Mouse (Mus musculus) spleen, adult 2 months (tissue): ENCODE results near the gene Mylpf. TPM values are rescaled to one million over a fixed set of nuclear protein-coding genes. Genes with fewer than 3 reads are reported as not detected.

ENCODE experiments used
- DNase-seq, 2 experiments: peaks; one replicate each; pipeline versions ENCODE4 v3.0.0 to v3.0.0-alpha.2; 2012 to 2021; ENCODE audit warnings: low spot score in 2 of 2, low read depth in 1 of 2
- H3K27ac ChIP-seq: fragments of 200-500 bp; 2 replicates; pipeline ENCODE4 v1.5.1; 2012; ENCODE audit warnings: low read length, inconsistent platforms; ENCODE audit not compliant: insufficient read depth
- H3K27me3 ChIP-seq: fragments of 200-500 bp; 2 replicates; pipeline ENCODE4 v1.6.1; 2012; ENCODE audit warnings: mild to moderate bottlenecking, moderate library complexity, low read length, inconsistent platforms; ENCODE audit not compliant: control insufficient read depth, insufficient read depth
- H3K36me3 ChIP-seq: fragments of 200-500 bp; 2 replicates; pipeline ENCODE4 v1.6.1; 2012; ENCODE audit warnings: mild to moderate bottlenecking, low read length, inconsistent platforms; ENCODE audit not compliant: control insufficient read depth, insufficient read depth
- H3K4me1 ChIP-seq: fragments of 200-500 bp; 2 replicates; pipeline ENCODE4 v1.6.1; 2011; ENCODE audit warnings: inconsistent platforms; ENCODE audit not compliant: control insufficient read depth, insufficient read depth, insufficient read length
- H3K4me3 ChIP-seq: fragments of 200-500 bp; 2 replicates; pipeline ENCODE4 v1.5.1; 2011; ENCODE audit warnings: mild to moderate bottlenecking, inconsistent platforms; ENCODE audit not compliant: insufficient read depth, insufficient read length; ENCODE audit errors: extremely low read depth
- CTCF ChIP-seq: fragments of 200-500 bp; IDR thresholded peaks from 2 replicates; pipeline ENCODE4 v1.5.1; 2011; ENCODE audit warnings: mild to moderate bottlenecking, inconsistent platforms; ENCODE audit not compliant: insufficient read depth, insufficient read length, insufficient replicate concordance; ENCODE audit errors: extremely low read depth
- POLR2A ChIP-seq: fragments of 200-500 bp; IDR thresholded peaks from 2 replicates; pipeline ENCODE4 v1.6.1; 2011; ENCODE audit warnings: low read depth, low read length, inconsistent platforms
- WGBS: fragments of 180-500 bp; shearing (Covaris S2); methylation state at CpG from one replicate; pipeline ENCODE4 v1.1.7; 2018; 5-methylcytosine and 5-hydroxymethylcytosine counted together
- polyA plus RNA-seq: library from polyadenylated mRNA; depleted of rRNA; stranded (reverse); fragments of >200 nt; gene quantifications from 2 replicates; pipeline ENCODE4 v1.2.3, GENCODE M21; 2012; rRNA removed

The Mylpf gene
- polyA plus RNA-seq = 1.2 and 5.2 TPM in 2 replicates

DNA sequence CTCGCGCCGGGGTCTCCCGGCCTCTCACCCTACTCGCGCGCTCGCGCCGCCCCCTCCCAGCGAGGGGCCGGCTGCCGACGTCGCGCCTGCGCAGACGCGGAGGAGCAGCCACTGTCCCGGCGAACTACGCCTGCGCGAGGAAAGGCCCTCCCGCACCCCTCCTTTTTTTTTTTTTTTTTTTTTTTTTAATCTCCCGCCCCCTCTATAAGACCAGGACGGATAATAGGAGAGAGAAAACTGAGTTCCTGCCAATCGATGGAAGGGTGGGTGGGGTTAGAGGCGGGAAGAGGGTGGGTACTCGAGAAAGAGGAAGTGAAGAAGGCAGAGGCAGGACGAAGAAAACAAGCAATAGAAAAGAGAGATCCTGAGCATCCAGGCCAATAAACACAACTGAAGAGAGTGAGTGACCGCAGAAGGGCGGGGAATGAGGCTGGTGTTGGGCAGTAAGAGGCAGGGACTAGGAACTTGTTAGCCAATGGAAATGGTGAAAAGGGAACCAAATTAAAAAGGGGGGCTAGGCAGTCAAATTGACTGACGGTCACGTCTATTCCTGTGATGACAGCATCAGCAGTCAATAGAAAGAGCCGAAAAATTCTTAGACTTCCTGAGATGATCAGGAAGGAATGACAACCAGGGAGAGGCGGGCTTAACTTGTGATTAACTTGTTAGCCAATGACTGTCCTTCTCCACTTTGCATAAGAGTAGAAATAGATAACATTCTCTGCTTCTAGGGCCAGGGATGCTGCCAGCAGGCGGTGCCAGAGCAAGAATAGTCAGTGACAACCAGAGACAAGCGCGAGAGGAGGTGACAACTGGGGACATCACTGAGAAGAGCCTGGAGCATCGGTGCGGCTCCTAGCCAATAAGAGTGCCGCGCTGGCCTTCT lies at the start of gene Mylpf:
Gene Mylpf, plus strand, starts transcription at position 338 of the 886 bp plus-strand sequence.
- Histone ChIP-seq H3K27me3 (no peaks in the 10 kb centered on the region), H3K4me1 (peaks cover 24% of the 10 kb centered on the region; the same call in 1 of the 2 replicates), H3K4me3 (peak within 1 kb of the TSS; percentile 92), H3K36me3 (peaks cover 6% of the 10 kb centered on the region), H3K27ac (peak within 1 kb of the TSS; percentile 75)
- WGBS = under 1% methylated on average over 43 of the region's 44 CpGs
- TF ChIP-seq POLR2A = peak; percentile 71; the same call in 1 of the 2 replicates
- TF ChIP-seq CTCF = peak; percentile 49; the same call in 1 of the 2 replicates
- DNase-seq = peak; percentile 91 to 99

- no peaks in the 10 kb centered on the region for H3K27me3 ChIP-seq
- H3K4me1 ChIP-seq = peaks cover 14% of the 10 kb centered on the region; the same call in 1 of the 2 replicates
- no peak for DNase-seq
- H3K36me3 ChIP-seq = no peaks in the 10 kb centered on the region
- no peak overlapping the region for H3K4me3 ChIP-seq
- no peak for TF ChIP-seq POLR2A
- TF ChIP-seq CTCF = no peak
- WGBS = 89% methylated on average over 5 of the region's 5 CpGs
- H3K27ac ChIP-seq = no peak overlapping the region
These were observed 46.1 kb upstream of the Mylpf start for GRCm38 (mm10) chr7:127162546-127162945.

DNA sequence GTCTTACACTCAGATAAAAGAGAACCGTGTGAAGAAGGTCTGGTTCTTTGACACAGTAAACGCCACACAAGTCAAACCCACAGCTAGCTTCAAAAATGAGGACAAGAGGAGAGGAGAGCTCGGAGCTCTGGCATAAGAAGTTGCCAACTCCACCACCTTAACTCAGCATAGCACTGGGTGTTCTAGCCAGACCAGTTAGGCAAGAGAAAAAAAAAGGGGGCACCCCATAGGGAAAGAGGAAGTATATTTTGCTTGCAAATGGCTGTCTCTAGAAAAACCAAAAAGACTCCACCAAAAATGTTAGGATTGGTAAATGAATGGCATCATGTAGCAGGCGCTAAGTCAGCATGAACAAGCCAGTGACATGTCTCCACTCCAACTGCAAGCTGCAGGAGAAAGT lies 44.7 kb upstream of the Mylpf start:
- no peaks in the 10 kb centered on the region for H3K36me3 ChIP-seq
- H3K4me3 ChIP-seq = no peak overlapping the region
- H3K4me1 ChIP-seq = peaks cover 14% of the 10 kb centered on the region; the same call in 1 of the 2 replicates
- WGBS = 86% methylated on average over 4 of the region's 4 CpGs
- no peak for DNase-seq
- no peak for TF ChIP-seq POLR2A
- no peak for TF ChIP-seq CTCF
- no peaks in the 10 kb centered on the region for H3K27me3 ChIP-seq
- H3K27ac ChIP-seq = no peak overlapping the region

DNA sequence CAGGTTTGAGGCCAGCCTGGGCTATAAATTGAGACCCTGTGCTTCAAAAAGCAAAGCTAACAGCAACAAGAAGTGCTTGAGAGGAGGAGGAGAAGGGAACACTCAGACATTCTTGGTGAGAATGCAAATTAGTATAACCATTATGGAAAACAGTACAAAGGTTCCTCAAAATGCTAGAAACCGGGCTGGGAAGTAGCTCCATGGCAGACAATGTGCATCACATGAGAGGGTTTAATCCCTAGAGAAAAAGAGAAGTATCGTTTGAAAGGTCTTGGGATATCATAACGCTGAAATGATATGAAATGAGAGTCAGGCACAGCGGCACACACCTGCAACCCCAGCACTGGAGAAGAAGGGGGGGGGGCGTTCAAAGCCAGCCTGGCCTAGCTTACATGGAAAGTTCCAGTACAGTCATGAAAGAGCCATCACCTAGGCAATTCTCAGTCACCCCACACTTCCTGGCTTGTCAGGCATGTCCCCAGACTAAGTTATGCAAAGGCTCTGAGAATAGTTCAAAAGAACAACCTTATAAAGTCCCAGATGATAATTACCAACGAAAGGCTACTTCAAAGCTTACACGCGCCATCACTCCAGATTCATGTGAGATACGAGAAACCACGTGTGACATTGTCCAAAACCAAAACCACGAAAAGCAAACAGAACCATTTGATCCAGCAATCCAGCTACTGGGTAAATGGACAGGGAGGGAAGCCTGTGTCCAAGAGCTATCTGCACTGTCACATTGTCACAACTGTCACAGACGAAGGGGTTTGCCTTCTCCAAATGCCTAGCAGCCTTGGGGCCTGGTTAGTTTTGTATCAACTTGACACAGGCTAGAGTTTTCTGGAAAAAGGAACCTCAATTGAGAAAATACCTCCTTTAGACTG lies 42.8 kb upstream of the Mylpf start:
- H3K36me3 ChIP-seq = no peaks in the 10 kb centered on the region
- DNase-seq = no peak
- TF ChIP-seq CTCF (no peak), POLR2A (no peak)
- peaks cover 14% of the 10 kb centered on the region; the same call in 1 of the 2 replicates for H3K4me1 ChIP-seq
- H3K4me3 ChIP-seq = no peak overlapping the region
- H3K27ac ChIP-seq = peak overlapping the region; percentile 49; the same call in 1 of the 2 replicates
- no peaks in the 10 kb centered on the region for H3K27me3 ChIP-seq
- 42% methylated on average over 12 of the region's 12 CpGs for WGBS

GRCm38 (mm10) chr7:127166501-127166900 lies 42.2 kb upstream of the Mylpf start:
- Histone ChIP-seq H3K27ac (no peak overlapping the region), H3K27me3 (no peaks in the 10 kb centered on the region), H3K4me1 (peaks cover 14% of the 10 kb centered on the region; the same call in 1 of the 2 replicates), H3K4me3 (no peak overlapping the region), H3K36me3 (no peaks in the 10 kb centered on the region)
- WGBS = 77% methylated on average over 5 of the region's 5 CpGs
- TF ChIP-seq POLR2A = no peak
- TF ChIP-seq CTCF = no peak
- no peak for DNase-seq

DNA sequence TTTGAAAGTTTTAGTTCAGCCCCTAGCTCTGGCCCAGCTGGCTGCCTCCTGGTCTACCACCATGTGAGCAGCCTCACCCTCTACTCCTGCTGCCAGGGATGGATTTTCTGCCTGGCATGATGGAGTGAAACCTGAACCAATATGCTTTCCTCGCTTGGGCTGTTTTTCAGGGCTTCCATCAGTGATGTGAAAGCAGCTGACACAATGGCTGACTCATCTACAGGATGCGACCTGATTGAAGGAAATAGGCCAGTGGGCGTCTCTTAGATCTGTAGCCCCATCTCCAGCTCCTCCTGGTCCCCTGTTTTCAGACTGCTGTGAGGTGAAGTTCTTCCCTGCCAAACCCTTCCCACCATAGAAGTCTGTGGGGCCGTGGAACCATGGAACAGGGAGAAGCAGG lies 31.8 kb upstream of the Mylpf start:
- no peak for TF ChIP-seq CTCF
- no peak for TF ChIP-seq POLR2A
- H3K36me3 ChIP-seq = no peaks in the 10 kb centered on the region
- 85% methylated on average over 4 of the region's 4 CpGs for WGBS
- H3K4me1 ChIP-seq = peaks cover 10% of the 10 kb centered on the region; the same call in 1 of the 2 replicates
- H3K27me3 ChIP-seq = no peaks in the 10 kb centered on the region
- DNase-seq = no peak
- H3K4me3 ChIP-seq = no peak overlapping the region
- H3K27ac ChIP-seq = no peak overlapping the region
